Mouse (Mus musculus) erythroid progenitor cell, adult 5-6 weeks (primary cell): ENCODE results near the gene Thrb. TPM values are rescaled to one million over a fixed set of nuclear protein-coding genes. Genes with fewer than 3 reads are reported as not detected.

Experiments used
- ATAC-seq: replicated peaks from 2 replicates; pipeline ENCODE4 v1.8.0; 2016; ENCODE audit warnings: moderate number of reproducible peaks, mild to moderate bottlenecking, moderate TSS enrichment, inconsistent platforms; ENCODE audit not compliant: poor library complexity, low FRiP score, severe bottlenecking
- total RNA-seq, 2 experiments: library from RNA; stranded (forward) in 1 of 2; stranded (reverse) in 1 of 2; fragments of 150-400 nt in 1 of 2; fragments of 186-747, 209-891 nt in 1 of 2; gene quantifications; 2 replicates each; pipeline versions ENCODE4 v1.2.3 to v1.2.4; 2015 to 2017; ENCODE audit warnings: low replicate concordance in 2 of 2

The Thrb gene
- total RNA-seq, 2 experiments from 2014 or later: 0.91 TPM; not detected in 1

DNA sequence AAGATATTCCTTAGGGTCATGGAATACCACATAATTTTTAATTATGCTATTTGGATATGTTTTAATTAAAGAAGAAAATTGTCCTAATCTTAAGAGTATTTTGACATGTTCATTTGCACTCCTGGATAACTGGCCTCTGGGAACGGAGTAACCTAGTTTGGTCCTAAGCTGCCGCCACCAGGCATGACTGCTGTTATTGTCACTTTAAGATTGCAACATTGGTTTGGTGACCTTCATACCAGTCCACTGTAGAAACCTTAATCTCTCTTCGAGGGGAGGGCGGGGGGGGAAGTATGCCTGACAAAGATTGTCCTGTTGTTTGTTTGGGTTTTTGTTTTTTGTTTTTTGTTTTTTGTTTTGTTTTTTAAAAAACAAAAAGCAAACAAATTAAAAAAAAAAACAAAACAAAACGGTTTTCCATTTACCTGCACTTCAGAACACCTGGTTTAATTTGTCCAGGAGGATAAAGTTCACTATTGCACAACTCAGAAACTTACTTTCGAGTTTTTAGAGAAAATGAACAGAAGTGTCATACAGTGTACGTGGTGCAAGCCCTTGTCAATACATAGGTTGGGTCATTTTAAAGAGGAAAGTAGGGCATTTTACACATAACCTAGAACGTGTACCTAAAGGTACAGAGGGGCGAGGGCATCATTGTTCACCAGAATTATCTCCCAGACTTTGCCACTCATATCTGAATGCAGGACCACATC, 38.0 kb downstream of the Thrb start:
- no peak for ATAC-seq

- no peak for ATAC-seq
Measured at GRCm38 (mm10) chr14:17700228-17700627, 40.2 kb downstream of the Thrb start.

GRCm38 (mm10) chr14:17713297-17713904, 53.3 kb downstream of the Thrb start:
- ATAC-seq: no peak

DNA sequence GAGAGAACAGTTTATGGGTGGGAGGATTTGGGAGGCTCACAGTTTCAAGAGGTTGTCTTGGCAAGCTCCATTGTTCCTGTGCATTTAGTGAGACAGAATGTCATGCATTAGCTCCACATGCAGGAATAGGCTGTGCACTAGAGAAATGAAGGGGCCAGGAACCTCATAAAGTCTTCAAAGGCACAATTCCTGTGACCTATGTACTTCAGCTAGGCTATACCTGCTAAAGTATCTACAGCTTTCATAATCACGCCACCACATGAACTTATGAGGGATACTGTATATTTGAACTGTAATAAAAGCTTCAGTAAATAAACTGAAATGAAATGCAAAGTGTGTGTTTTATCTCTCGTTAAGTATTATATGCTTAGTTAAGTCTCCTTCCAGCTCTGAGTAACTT, 59.4 kb downstream of the Thrb start:
- no peak for ATAC-seq

DNA sequence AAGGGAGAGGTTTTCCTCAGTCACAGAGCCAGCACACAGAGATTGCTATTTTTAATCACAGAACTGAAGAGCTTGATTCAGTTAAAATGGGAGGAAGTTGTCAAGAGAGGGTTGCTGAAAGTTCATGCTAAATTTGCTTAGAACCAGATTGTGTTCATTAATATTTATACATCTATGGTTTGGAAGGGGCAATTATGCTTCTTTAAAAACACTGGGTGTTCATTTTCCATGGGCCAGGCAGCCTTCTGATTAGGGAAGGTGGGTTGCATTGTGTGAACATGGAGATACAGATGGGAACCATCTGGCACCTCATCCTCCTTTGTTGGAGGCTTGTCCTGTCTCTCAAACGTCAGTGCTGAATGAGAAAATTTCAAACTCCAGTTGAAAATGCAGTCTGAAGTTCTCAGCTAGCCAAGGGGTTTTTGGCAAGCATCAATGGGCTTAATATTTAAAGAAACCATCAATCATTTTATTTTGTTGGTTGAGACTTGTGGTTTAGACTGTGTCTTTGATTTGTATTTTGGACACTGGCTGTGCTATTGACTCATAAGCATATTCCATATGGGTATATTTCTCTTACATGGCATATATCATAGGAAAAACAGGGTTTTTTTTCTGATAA, 62.9 kb downstream of the Thrb start:
- no peak for ATAC-seq

DNA sequence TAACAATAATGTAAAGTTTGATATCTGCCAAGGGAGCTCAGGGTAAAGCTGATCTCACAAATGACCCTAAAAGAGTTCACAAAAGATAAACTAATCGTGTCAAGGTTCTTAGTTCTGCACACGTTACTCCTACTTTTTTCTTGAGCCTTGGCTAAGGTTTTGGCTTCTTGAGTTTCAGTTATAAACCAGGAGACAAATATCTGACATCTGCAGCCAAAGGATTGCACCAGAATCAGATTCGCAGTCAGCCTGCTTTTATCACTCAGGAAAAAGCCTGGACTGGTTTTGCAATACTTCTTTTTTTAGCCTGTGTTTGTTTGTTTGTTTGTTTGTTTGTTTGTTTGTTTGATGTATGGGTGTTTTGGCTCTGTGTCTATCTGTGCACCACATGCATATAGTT, 64.5 kb downstream of the Thrb start:
- ATAC-seq: no peak

DNA sequence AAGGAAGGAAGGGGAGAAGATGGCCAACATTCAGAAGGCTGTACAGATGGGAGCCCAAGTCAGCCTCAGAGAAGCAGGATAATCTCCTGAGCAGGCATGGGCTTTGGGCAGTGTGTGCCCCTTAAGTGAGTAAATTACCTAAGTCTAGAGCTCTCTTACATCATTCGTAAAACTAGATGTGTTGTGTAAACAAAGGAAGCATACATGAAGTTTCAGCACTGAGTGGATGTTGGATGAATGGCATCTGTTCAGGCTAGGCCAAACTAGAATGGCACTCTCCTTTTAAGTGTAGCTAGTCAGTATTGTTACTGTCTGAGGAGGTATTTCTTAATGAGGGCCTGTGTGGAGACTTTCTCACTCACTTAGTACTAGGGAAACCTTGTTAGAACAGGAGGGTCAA, 66.8 kb downstream of the Thrb start:
- no peak for ATAC-seq

DNA sequence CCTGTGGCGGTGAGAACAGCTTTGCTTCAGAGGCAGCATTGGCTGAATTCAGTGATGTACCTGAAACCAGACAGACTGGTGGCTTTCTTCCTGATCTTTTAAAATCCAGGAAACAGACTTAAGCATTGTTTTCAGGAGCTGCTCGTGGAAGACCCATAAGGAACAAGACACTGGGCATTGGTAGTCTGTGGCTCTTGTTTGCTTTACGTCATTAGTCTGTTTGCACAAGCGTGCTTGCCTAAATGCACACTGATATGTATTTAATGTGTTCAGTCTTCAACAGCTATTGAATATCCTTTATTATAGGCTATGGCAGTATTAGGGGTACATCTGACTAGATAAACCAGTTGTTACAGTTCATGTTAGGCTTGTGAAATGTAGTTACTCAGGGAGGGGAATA, 67.8 kb downstream of the Thrb start:
- no peak for ATAC-seq

- ATAC-seq: no peak
Measured at GRCm38 (mm10) chr14:17728889-17729288, 68.8 kb downstream of the Thrb start.

GRCm38 (mm10) chr14:17731020-17731419, 71.0 kb downstream of the Thrb start:
- ATAC-seq: no peak

DNA sequence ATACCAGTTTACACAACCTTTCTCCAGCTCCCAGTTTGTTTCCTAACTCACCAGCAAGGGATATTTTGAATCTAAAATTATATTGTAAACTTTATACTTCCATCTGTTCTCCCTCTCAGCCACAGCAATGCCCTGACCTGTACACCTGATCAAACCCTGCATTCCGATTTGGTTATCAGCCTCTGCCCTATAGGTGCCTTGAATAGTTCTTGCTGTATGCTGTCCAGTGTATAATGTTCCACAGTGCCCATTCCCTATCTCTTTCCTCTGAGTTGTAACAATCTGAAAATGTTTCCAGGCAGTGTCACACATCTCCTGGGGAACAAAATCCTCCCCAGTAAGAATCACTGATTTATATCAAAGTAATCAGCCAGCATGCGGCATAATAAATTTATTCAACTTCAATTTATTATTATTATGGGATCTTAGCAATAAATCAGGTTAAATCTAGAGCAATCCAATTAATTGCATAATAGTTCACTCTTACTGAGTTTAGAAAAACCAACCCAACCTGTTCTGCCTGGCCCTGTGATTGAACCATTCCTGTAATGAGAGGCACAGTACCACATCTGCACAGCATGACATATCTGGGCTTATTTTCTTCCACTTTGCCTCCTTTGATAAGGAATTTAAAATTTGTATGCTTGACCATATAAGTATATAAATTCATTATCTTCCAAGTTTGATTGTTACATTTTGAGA, 73.2 kb downstream of the Thrb start:
- no peak for ATAC-seq

- no peak for ATAC-seq
Measured at GRCm38 (mm10) chr14:17733779-17734137, 73.7 kb downstream of the Thrb start.

- ATAC-seq: no peak
Measured at GRCm38 (mm10) chr14:17735440-17735839, 75.4 kb downstream of the Thrb start.

DNA sequence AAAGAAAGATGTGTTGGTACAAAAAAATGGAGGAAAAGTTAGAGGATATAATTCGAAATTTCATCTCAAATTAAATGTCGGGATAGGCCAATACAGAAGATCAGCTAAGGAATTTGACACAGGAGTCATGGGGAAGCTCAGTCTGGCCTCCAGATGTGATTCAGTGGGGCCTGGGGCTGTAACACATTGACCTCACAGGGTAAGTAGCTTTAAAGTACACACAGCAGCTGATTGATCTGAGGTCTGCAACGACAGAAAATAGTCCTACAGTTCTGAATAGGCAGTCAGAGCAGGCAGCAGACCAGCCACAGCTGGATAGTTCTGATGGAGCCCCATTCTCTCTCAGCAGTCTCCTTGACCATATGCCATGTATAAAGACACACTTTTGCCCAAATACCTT, 80.8 kb downstream of the Thrb start:
- no peak for ATAC-seq

- no peak for ATAC-seq
Measured at GRCm38 (mm10) chr14:17742264-17742663, 82.2 kb downstream of the Thrb start.

DNA sequence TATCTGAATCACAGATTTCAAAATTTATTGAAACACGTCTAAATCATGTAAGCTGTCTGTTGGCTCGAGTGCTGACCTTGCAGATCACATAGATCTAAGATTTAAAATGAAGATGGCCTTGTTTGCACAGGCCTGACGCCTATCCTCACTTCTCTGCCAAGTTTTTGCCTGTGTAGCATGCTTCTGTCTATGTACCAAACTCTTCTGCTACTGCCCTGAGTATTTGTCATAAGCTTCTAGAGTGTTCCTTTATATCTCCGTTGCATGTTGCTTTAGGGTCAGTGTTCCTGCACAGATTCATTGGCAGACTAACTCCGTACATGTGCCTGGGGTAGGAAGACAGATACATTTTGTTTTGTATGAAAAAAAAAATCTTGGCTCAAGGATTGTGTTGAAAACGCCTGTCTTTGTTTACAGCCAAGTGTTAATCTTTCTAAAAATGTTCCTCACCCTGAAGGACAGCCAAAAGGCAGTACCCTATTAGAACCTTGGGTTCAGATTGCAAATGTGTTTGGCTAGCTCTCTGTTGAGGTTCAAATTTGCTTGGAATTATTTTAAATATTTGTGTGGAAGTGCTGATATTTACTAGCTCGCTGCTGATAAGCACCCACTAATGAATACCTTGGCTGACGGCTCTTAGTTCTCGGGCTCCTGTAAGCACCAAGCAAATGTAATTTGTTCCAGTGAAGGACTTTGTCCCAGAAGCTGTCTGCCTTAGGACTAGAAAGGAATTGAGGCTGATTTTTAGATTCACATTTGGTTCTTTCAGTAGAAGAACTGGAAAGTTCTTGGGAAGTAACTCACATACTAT, 83.0 kb downstream of the Thrb start:
- ATAC-seq: no peak

DNA sequence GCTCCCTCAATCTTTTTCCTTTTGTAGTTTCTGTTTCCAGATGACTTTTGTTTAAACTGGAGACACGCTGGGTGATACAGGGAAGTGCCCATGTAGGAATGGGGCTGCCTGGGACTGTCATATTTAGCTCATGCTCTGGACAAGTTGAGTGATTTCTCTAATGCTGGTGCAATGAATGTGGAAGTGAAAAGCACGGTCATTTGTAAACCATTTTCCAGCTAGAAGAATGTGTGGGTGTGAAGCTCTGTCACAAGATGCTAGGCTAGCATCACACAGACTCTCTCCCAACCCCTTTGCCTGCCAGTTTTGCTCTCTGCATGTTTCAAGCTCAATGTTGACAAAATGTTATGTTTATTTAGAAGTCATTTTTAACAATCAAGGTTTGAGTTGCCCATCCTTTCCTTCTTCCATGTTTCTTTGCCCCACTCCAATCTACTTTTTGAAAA, 83.7 kb downstream of the Thrb start:
- ATAC-seq: no peak

DNA sequence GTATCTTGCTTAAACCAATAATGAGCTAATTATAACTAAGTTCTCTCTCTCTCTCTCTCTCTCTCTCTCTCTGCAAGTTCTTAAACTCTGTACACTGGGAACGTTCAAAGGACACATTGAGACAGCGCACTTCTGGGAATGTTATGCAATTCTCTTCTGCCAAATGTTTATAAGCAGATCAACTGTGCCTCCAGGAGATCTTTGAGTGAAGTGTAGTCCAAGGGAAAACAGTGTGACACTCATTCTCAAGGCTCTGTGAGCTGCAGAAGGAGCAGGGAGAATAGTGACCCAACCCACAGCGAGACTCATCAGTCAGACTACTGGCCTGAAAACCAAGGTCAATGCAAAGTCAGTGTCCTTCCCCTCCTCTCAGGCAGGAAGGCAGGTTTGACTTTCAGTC, 87.9 kb downstream of the Thrb start:
- no peak for ATAC-seq

GRCm38 (mm10) chr14:17748945-17749344, 88.9 kb downstream of the Thrb start:
- ATAC-seq: no peak

- no peak for ATAC-seq
Measured at GRCm38 (mm10) chr14:17751911-17752310, 91.8 kb downstream of the Thrb start.
